Comparison of ENCODE assay signal across 8 mouse cellular contexts in the genomic region with DNA sequence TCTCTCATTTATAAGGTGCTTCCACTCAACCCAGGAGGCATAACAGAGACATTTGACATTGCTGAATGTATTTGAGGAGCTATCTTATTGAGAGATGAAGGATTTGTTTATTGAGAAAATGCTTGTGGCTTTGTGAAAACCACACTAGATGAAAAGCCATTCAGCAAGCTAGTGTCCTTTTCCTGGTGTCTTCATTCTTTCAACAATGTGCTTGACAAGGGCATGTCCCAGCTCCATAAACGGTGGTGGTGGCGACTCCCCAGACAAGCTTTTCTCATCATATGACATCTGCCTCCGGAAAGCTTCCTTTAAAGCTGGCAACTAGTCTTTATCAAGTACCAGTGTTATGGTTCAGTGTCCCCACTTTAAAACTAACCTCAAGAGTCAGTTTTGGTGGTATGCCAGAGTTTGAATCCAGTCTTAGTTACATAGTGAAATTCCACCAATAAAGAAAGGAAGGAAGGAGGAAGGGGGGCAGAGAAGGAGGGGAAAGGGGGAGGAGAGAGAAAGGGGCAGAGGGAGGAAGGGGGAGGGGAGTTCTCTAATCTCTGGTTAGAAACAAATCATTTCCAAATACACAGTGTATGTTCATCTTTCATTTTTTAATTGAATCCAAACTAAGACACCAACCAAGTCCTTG. TPM values are rescaled to one million over a fixed set of nuclear protein-coding genes. Genes with fewer than 3 reads are reported as not detected.
DNase-seq lines count a peak whose midpoint lies in the region; ATAC-seq lines count a peak whose summit lies in the region.

A gene (plus strand): TSS at position 590 of the 640 bp plus-strand sequence.

- ATAC-seq in kidney, embryonic 15.5 days (replicated peaks; ENCODE audit: low FRiP score), result no peak
- no peak for ATAC-seq in embryonic facial prominence, embryonic 13.5 days (ENCODE audit: insufficient number of reproducible peaks, insufficient read depth, low FRiP score, low TSS enrichment, low read depth)
- ATAC-seq in intestine, embryonic 14.5 days (replicated peaks; ENCODE audit: low FRiP score, low TSS enrichment, low read depth), result no peak
- ATAC-seq in midbrain, embryonic 16.5 days, result no peak

- H3K36me3 ChIP-seq in kidney, embryonic 15.5 days, result no peaks in the 10 kb centered on the region
- no peaks in the 10 kb centered on the region for H3K36me3 ChIP-seq in embryonic facial prominence, embryonic 13.5 days
- no peaks in the 10 kb centered on the region for H3K36me3 ChIP-seq in intestine, embryonic 14.5 days (ENCODE audit: control insufficient read depth, insufficient read depth, low read length)
- no peaks in the 10 kb centered on the region for H3K36me3 ChIP-seq in midbrain, embryonic 16.5 days (ENCODE audit: control insufficient read depth, insufficient read depth, low read length)

- peak within 1 kb of the TSS; percentile 98 for H3K4me2 ChIP-seq in kidney, embryonic 15.5 days
- H3K4me2 ChIP-seq in embryonic facial prominence, embryonic 13.5 days, result peak within 1 kb of the TSS; percentile 89
- peak within 1 kb of the TSS; percentile 94 for H3K4me2 ChIP-seq in intestine, embryonic 14.5 days (ENCODE audit: low read length)
- H3K4me2 ChIP-seq in midbrain, embryonic 16.5 days (ENCODE audit: low read length), result peak within 1 kb of the TSS; percentile 97

- H3K9ac ChIP-seq in kidney, embryonic 15.5 days, result peak within 1 kb of the TSS; percentile 47; the same call in 1 of the 2 replicates
- H3K9ac ChIP-seq in embryonic facial prominence, embryonic 13.5 days, result peak within 1 kb of the TSS; percentile 49; the same call in 1 of the 2 replicates
- no peak within 1 kb of the TSS for H3K9ac ChIP-seq in intestine, embryonic 14.5 days (ENCODE audit: low read length)
- peak within 1 kb of the TSS; percentile 63 for H3K9ac ChIP-seq in midbrain, embryonic 16.5 days (ENCODE audit: low read depth, low read length)

- H3K27me3 ChIP-seq in kidney, embryonic 15.5 days, result peaks cover 47% of the 10 kb centered on the region
- peaks cover 75% of the 10 kb centered on the region for H3K27me3 ChIP-seq in embryonic facial prominence, embryonic 13.5 days
- peaks cover 30% of the 10 kb centered on the region for H3K27me3 ChIP-seq in intestine, embryonic 14.5 days (replicated peaks; ENCODE audit: control insufficient read depth, insufficient read depth, low read length)
- peaks cover 44% of the 10 kb centered on the region for H3K27me3 ChIP-seq in midbrain, embryonic 16.5 days (ENCODE audit: control insufficient read depth, insufficient read depth, low read depth, low read length)

- no peak for DNase-seq in kidney, postnatal 25 days
- no peak for DNase-seq in intestine, embryonic 14.5 days (ENCODE audit: low spot score)
- DNase-seq in left cerebral cortex, adult 18-20 months (ENCODE audit: low spot score in 2 of 2), result no peak
- no peak for DNase-seq in spleen, adult 12 weeks (ENCODE audit: low spot score)
- no peak for DNase-seq in B cell, adult 2 months

- H3K27ac ChIP-seq in kidney, embryonic 15.5 days, result no peak within 1 kb of the TSS
- H3K27ac ChIP-seq in embryonic facial prominence, embryonic 13.5 days, result no peak within 1 kb of the TSS
- H3K27ac ChIP-seq in intestine, embryonic 14.5 days (ENCODE audit: low read depth), result no peak within 1 kb of the TSS
- H3K27ac ChIP-seq in midbrain, embryonic 16.5 days (ENCODE audit: low read length), result no peak within 1 kb of the TSS

- 45% methylated on average over 3 of the region's 3 CpGs for WGBS in kidney, embryonic 15.5 days
- WGBS in embryonic facial prominence, embryonic 13.5 days, result 44% methylated on average over 3 of the region's 3 CpGs
- 55% methylated on average over 3 of the region's 3 CpGs for WGBS in intestine, embryonic 14.5 days
- WGBS in midbrain, embryonic 16.5 days, result 64% methylated on average over 3 of the region's 3 CpGs

- peaks cover 35% of the 10 kb centered on the region for H3K4me1 ChIP-seq in kidney, embryonic 15.5 days
- peaks cover 21% of the 10 kb centered on the region for H3K4me1 ChIP-seq in embryonic facial prominence, embryonic 13.5 days
- H3K4me1 ChIP-seq in intestine, embryonic 14.5 days (replicated peaks; ENCODE audit: control insufficient read depth, insufficient read depth, low read length), result 0 out of 2 replicates have a peak, but pooled peaks cover 9% of the 10 kb centered on the region
- peaks cover 12% of the 10 kb centered on the region for H3K4me1 ChIP-seq in midbrain, embryonic 16.5 days (ENCODE audit: control insufficient read depth, insufficient read depth, low read length)

- H3K9me3 ChIP-seq in kidney, embryonic 15.5 days (replicated peaks), result no peaks in the 10 kb centered on the region
- H3K9me3 ChIP-seq in embryonic facial prominence, embryonic 13.5 days, result no peaks in the 10 kb centered on the region
- H3K9me3 ChIP-seq in intestine, embryonic 14.5 days (ENCODE audit: control insufficient read depth, low read length), result no peaks in the 10 kb centered on the region
- no peaks in the 10 kb centered on the region for H3K9me3 ChIP-seq in midbrain, embryonic 16.5 days (replicated peaks; ENCODE audit: control insufficient read depth, low read length, poor library complexity, severe bottlenecking)

- peak within 1 kb of the TSS; percentile 55 for H3K4me3 ChIP-seq in kidney, embryonic 15.5 days (replicated peaks)
- peak within 1 kb of the TSS; percentile 47 for H3K4me3 ChIP-seq in embryonic facial prominence, embryonic 13.5 days
- peak within 1 kb of the TSS; percentile 52 for H3K4me3 ChIP-seq in intestine, embryonic 14.5 days (ENCODE audit: low read depth, low read length)
- H3K4me3 ChIP-seq in midbrain, embryonic 16.5 days (ENCODE audit: low read depth, low read length), result peak within 1 kb of the TSS; percentile 47

RNA-seq across cellular contexts. Expression of the gene that starts here (rescaled TPM):
- 7.3 TPM in 2 replicates for polyA plus RNA-seq in kidney, embryonic 15.5 days (2015; fragmentation: Nextera tagmentation; extraction: Ambion mirVana)
- polyA plus RNA-seq in embryonic facial prominence, embryonic 13.5 days (2015; fragmentation: Nextera tagmentation; extraction: Ambion mirVana), result 1.3 and 3.6 TPM in 2 replicates
- polyA plus RNA-seq in intestine, embryonic 14.5 days (2014; fragmentation: Nextera tagmentation; extraction: Ambion mirVana), result 8.6 and 10.2 TPM in 2 replicates
- polyA plus RNA-seq in midbrain, embryonic 16.5 days (2015; fragmentation: Nextera tagmentation; extraction: Ambion mirVana), result 2.0 TPM in 2 replicates
- total RNA-seq in left cerebral cortex, adult 18-20 months (2021), result 1 to 10 TPM; 1.3 to 3.7 TPM
